Mouse (Mus musculus): ENCODE measurements around the gene Inpp4b.

GRCm38 (mm10) chr8:81702038-81702437 is 359.7 kb downstream of the Inpp4b start:
- no peak for TF ChIP-seq CTCF (IDR thresholded peaks at IDR 0.05; ENCODE audit: borderline replicate concordance, extremely low read depth, insufficient read depth, insufficient read length)
- TF ChIP-seq POLR2A (IDR thresholded peaks at IDR 0.05; ENCODE audit: borderline replicate concordance, extremely low read depth, insufficient read depth, insufficient read length, poor library complexity, severe bottlenecking) = no peak
